ENCODE assay signal across 8 mouse cellular contexts in genomic region chr11:21569456-21570108, GRCm38 (mm10). TPM values are rescaled to one million over a fixed set of nuclear protein-coding genes. Genes with fewer than 3 reads are reported as not detected.
DNase-seq lines count a peak whose midpoint lies in the region; ATAC-seq and TF ChIP-seq lines count a peak whose summit lies in the region.

No protein-coding gene starts in this region.

- peaks cover 15 to 24% of the 10 kb centered on the region in 2 experiments for H3K36me3 ChIP-seq in CH12.LX (replicated peaks in 1 of 2; ENCODE audit: control insufficient read depth in 1 of 2, insufficient read depth in 1 of 2, low read length in 1 of 2)
- peaks cover 15% of the 10 kb centered on the region; the same call in 1 of the 2 replicates for H3K36me3 ChIP-seq in midbrain, embryonic 16.5 days (ENCODE audit: control insufficient read depth, insufficient read depth, low read length)

- no peaks in the 10 kb centered on the region for H3K27me3 ChIP-seq in CH12.LX (replicated peaks)
- H3K27me3 ChIP-seq in midbrain, embryonic 16.5 days (ENCODE audit: control insufficient read depth, insufficient read depth, low read depth, low read length) = no peaks in the 10 kb centered on the region

- WGBS in midbrain, embryonic 16.5 days = 38% methylated on average over 3 of the region's 3 CpGs

- peak overlapping the region; percentile 99 for H3K4me2 ChIP-seq in CH12.LX (ENCODE audit: insufficient read depth, low read depth, poor library complexity, severe bottlenecking)
- H3K4me2 ChIP-seq in midbrain, embryonic 16.5 days (ENCODE audit: low read length) = 0 out of 2 replicates have a peak overlapping the region, but pooled peaks have one; percentile 1

- peak overlapping the region; percentile 59 for H3K27ac ChIP-seq in CH12.LX (ENCODE audit: insufficient read depth, low read depth)
- H3K27ac ChIP-seq in midbrain, embryonic 16.5 days (ENCODE audit: low read length) = no peak overlapping the region

- peak overlapping the region; percentile 73 for H3K9ac ChIP-seq in CH12.LX (ENCODE audit: insufficient read depth, low read depth)
- no peak overlapping the region for H3K9ac ChIP-seq in midbrain, embryonic 16.5 days (ENCODE audit: low read depth, low read length)

- peak; percentile 50 for DNase-seq in cerebellum, adult 11-12 months
- DNase-seq in cerebellum, postnatal 4 days (ENCODE audit: low spot score in 2 of 2) = no peak
- no peak for DNase-seq in CH12.LX (ENCODE audit: extremely low read depth)
- DNase-seq in cerebellum, postnatal 25 days = peak; percentile 51 to 75
- DNase-seq in heart, postnatal 4 days = peak; percentile 78
- DNase-seq in layer of hippocampus, adult 9-11 months = peak; percentile 50
- no peak for DNase-seq in thymus, postnatal 25 days

- H3K4me1 ChIP-seq in CH12.LX (ENCODE audit: control insufficient read depth in 1 of 2, insufficient read depth in 2 of 2) = peaks cover 2 to 73% of the 10 kb centered on the region in 2 experiments
- H3K4me1 ChIP-seq in midbrain, embryonic 16.5 days (ENCODE audit: control insufficient read depth, insufficient read depth, low read length) = peaks cover 26% of the 10 kb centered on the region

- no peak; the same call in none of the 2 replicates for TF ChIP-seq EP300 in CH12.LX (IDR thresholded peaks at IDR 0.05; ENCODE audit: low read length)

- dilution Hi-C loops in CH12.LX (cut with MboI; ENCODE audit: extremely low pct_ligation_motif_present, extremely low pct_unique_long_range_greater_than_20kb, low sequenced_read_pairs) = no loop called here

- no peak for TF ChIP-seq RAD21 in CH12.LX (IDR thresholded peaks at IDR 0.05; ENCODE audit: low read depth, low read length)

- in situ Hi-C loops in CH12.LX (cut with MboI; ENCODE audit: low pct_ligation_motif_present, low pct_unique_long_range_greater_than_20kb, low sequenced_read_pairs) = no loop called here

- peak overlapping the region; percentile 43 to 86 (median 73) for H3K4me3 ChIP-seq in CH12.LX (replicated peaks in 1 of 3; ENCODE audit: low read depth in 2 of 3, low read length in 2 of 3, poor library complexity in 1 of 3)
- no peak overlapping the region for H3K4me3 ChIP-seq in midbrain, embryonic 16.5 days (ENCODE audit: low read depth, low read length)

- peak in 1 of 2 experiments; percentile 4; a peak in 1 of 4 replicates for TF ChIP-seq CTCF in CH12.LX (conservative IDR thresholded peaks at IDR 0.05 in 1 of 2, IDR thresholded peaks at IDR 0.05 in 1 of 2; ENCODE audit: low read depth in 2 of 2, low read length in 2 of 2)

- no peak for ATAC-seq in midbrain, embryonic 16.5 days

- TF ChIP-seq POLR2A in CH12.LX (IDR thresholded peaks at IDR 0.05; ENCODE audit: low read depth, low read length) = no peak

- H3K9me3 ChIP-seq in CH12.LX (replicated peaks; ENCODE audit: low read length) = no peaks in the 10 kb centered on the region
- H3K9me3 ChIP-seq in midbrain, embryonic 16.5 days (replicated peaks; ENCODE audit: control insufficient read depth, low read length, poor library complexity, severe bottlenecking) = no peaks in the 10 kb centered on the region

- peaks cover 31% of the 10 kb centered on the region for H3K79me2 ChIP-seq in CH12.LX (replicated peaks; ENCODE audit: control insufficient read depth, extremely low read depth, insufficient read depth, poor library complexity, severe bottlenecking)

TF ChIP-seq in CH12.LX, 34 proteins besides CTCF, POLR2A, EP300 and RAD21:
- TF ChIP-seq MEF2A (IDR thresholded peaks at IDR 0.05; ENCODE audit: borderline replicate concordance, low read depth, low read length) = peak; percentile 42; the same call in 1 of the 2 replicates
- TF ChIP-seq ZC3H11A (IDR thresholded peaks at IDR 0.05; ENCODE audit: low read depth, low read length) = no peak
- TF ChIP-seq SMC3 (IDR thresholded peaks at IDR 0.05; ENCODE audit: low read depth, low read length) = no peak
- TF ChIP-seq NELFE (IDR thresholded peaks at IDR 0.05; ENCODE audit: low read depth, low read length) = no peak
- peak; percentile 82 for TF ChIP-seq ZNF384 (IDR thresholded peaks at IDR 0.05; ENCODE audit: low read depth, low read length)
- TF ChIP-seq SIN3A (IDR thresholded peaks at IDR 0.05; ENCODE audit: low read length) = peak; percentile 22; the same call in 1 of the 2 replicates
- peak; percentile 5; the same call in 1 of the 2 replicates for TF ChIP-seq MXI1 (IDR thresholded peaks at IDR 0.05; ENCODE audit: low read depth, low read length)
- TF ChIP-seq IRF4 (IDR thresholded peaks at IDR 0.05; ENCODE audit: low read depth, low read length) = 0 out of 2 replicates have a peak, but pooled peaks have one; percentile 11
- TF ChIP-seq ETS1 (conservative IDR thresholded peaks at IDR 0.05; ENCODE audit: low read depth, low read length) = no peak
- 0 out of 2 replicates have a peak, but pooled peaks have one; percentile 3 for TF ChIP-seq BHLHE40 (IDR thresholded peaks at IDR 0.05; ENCODE audit: low read depth, low read length)
- peak; percentile 23; the same call in 1 of the 2 replicates for TF ChIP-seq TCF12 (IDR thresholded peaks at IDR 0.05; ENCODE audit: low read depth, low read length)
- TF ChIP-seq CHD2 (IDR thresholded peaks at IDR 0.05; ENCODE audit: low read length) = 0 out of 2 replicates have a peak, but pooled peaks have one; percentile 28
- 0 out of 2 replicates have a peak, but pooled peaks have one; percentile 23 for TF ChIP-seq ELF1 (IDR thresholded peaks at IDR 0.05; ENCODE audit: low read depth, low read length)

RNA-seq across cellular contexts. Expression of gene Wdpcp, which starts 2.5 kb away (rescaled TPM):
- total RNA-seq in CH12.LX (2012; rRNA removed) = 2.0 and 3.2 TPM in 2 replicates
- 3.7 and 4.8 TPM in 2 replicates for total RNA-seq in CH12.LX (2014; rRNA removed)
- 2.9 and 5.6 TPM in 2 replicates for polyA plus RNA-seq in CH12.LX (2012; ENCODE audit: insufficient read length, low read depth)
- total RNA-seq in heart, postnatal 4 days (2021) = 1 to 10 TPM; 7.9 to 8.9 TPM
- 11.5 and 13.1 TPM in 2 replicates for polyA plus RNA-seq in midbrain, embryonic 16.5 days (2015; fragmentation: Nextera tagmentation; extraction: Ambion mirVana)

RNA-seq across cellular contexts. Expression of gene Mdh1, which starts 2.6 kb away (rescaled TPM):
- total RNA-seq in CH12.LX (2012; rRNA removed) = 233 and 243 TPM in 2 replicates
- 440 and 456 TPM in 2 replicates for total RNA-seq in CH12.LX (2014; rRNA removed)
- 311 and 385 TPM in 2 replicates for polyA plus RNA-seq in CH12.LX (2012; ENCODE audit: insufficient read length, low read depth)
- total RNA-seq in heart, postnatal 4 days (2021) = 1,000 to 10,000 TPM; 1,804 to 1,839 TPM
- 544 and 589 TPM in 2 replicates for polyA plus RNA-seq in midbrain, embryonic 16.5 days (2015; fragmentation: Nextera tagmentation; extraction: Ambion mirVana)

Comparison
In these comparisons a context has a peak if more than half of its experiments do, and no peak if none do; other contexts are left out.
1. DNase-seq: peak in cerebellum, adult 11-12 months (single experiment), cerebellum, postnatal 25 days (2 of 2), heart, postnatal 4 days (single experiment) and layer of hippocampus, adult 9-11 months (single experiment); none in cerebellum, postnatal 4 days (0 of 2), CH12.LX (single experiment) and thymus, postnatal 25 days (single experiment).